Mouse (Mus musculus) embryonic facial prominence, embryonic 10.5 days (tissue): ENCODE results near the gene Mtx1. TPM values are rescaled to one million over a fixed set of nuclear protein-coding genes. Genes with fewer than 3 reads are reported as not detected.

ENCODE experiments used
- microRNA counts: library from miRNA; unstranded; fragments of <30 nt; microRNA quantifications from one replicate; lab custom pipeline; 2017
- microRNA-seq: library from miRNA; unstranded; fragments of <30 nt; microRNA quantifications from one replicate; pipeline ENCODE4, GENCODE M21; 2017
- polyA plus RNA-seq: library from polyadenylated mRNA; unstranded; fragments of >200 nt; fragmentation: Nextera tagmentation; extraction: Ambion mirVana; gene quantifications from 2 replicates; pipeline ENCODE4 v1.2.1, GENCODE M21; 2016

Mtx1 gene
- polyA plus RNA-seq, 1 experiment from 2014 or later = 248 TPM

MicroRNAs encoded within 50 kb of the gene (microRNA counts, 519-probe panel; counts per million panel counts)
- microRNA mmu-miR-92b (lab: Ali Mortazavi, UCI) = 188 counts per million, percentile 57 among the panel's probes with 10 or more counts

Small RNA genes within 50 kb of the gene (microRNA-seq; reads per million reads assigned to microRNA genes)
- gene Mir92b = 5,537 reads per million, percentile 90 among the genes with 10 or more reads in this experiment

Other genes starting within 250 kb of the Mtx1 start
- gene Rusc1, start 133.8 kb downstream of the Mtx1 start, polyA plus RNA-seq = 15.4 and 18.5 TPM in 2 replicates
- 0.09 TPM in 1 of 2 replicates, not detected in the other for gene Gm43738, start 126.0 kb downstream of the Mtx1 start, polyA plus RNA-seq
- 364 and 386 TPM in 2 replicates for gene Fdps, start 125.1 kb downstream of the Mtx1 start, polyA plus RNA-seq
- gene Pklr, start 90.9 kb downstream of the Mtx1 start, polyA plus RNA-seq = 2.8 and 3.2 TPM in 2 replicates
- gene Hcn3, start 66.9 kb downstream of the Mtx1 start, polyA plus RNA-seq = 3.5 and 3.6 TPM in 2 replicates
- 33.6 and 36.2 TPM in 2 replicates for gene Clk2, start 62.3 kb downstream of the Mtx1 start, polyA plus RNA-seq
- gene Scamp3, start 49.6 kb downstream of the Mtx1 start, polyA plus RNA-seq = 108 and 117 TPM in 2 replicates
- 29.0 and 30.8 TPM in 2 replicates for gene Fam189b, start 43.9 kb downstream of the Mtx1 start, polyA plus RNA-seq
- 33.8 and 33.9 TPM in 2 replicates for gene Gba, start 24.2 kb downstream of the Mtx1 start, polyA plus RNA-seq
- 42.0 and 43.3 TPM in 2 replicates for gene Thbs3, start 11.9 kb downstream of the Mtx1 start, polyA plus RNA-seq
- gene Muc1, start 2.0 kb upstream of the Mtx1 start, polyA plus RNA-seq = 0.15 and 0.81 TPM in 2 replicates
- 244 and 262 TPM in 2 replicates for gene Krtcap2, start 18.9 kb upstream of the Mtx1 start, polyA plus RNA-seq
- gene Trim46, start 19.2 kb upstream of the Mtx1 start, polyA plus RNA-seq = 4.0 and 4.7 TPM in 2 replicates
- 74.1 and 84.1 TPM in 2 replicates for gene Dpm3, start 32.3 kb upstream of the Mtx1 start, polyA plus RNA-seq
- 27.2 and 34.2 TPM in 2 replicates for gene Slc50a1, start 43.5 kb upstream of the Mtx1 start, polyA plus RNA-seq
- 26.7 and 27.2 TPM in 2 replicates for gene Efna1, start 54.1 kb upstream of the Mtx1 start, polyA plus RNA-seq
- gene Efna3, start 95.9 kb upstream of the Mtx1 start, polyA plus RNA-seq = 4.5 and 6.8 TPM in 2 replicates
- gene Efna4, start 110.9 kb upstream of the Mtx1 start, polyA plus RNA-seq = 37.3 and 40.8 TPM in 2 replicates
- 30.5 and 34.2 TPM in 2 replicates for gene Adam15, start 122.9 kb upstream of the Mtx1 start, polyA plus RNA-seq
- gene Dcst2, start 134.9 kb upstream of the Mtx1 start, polyA plus RNA-seq = 0.09 and 0.15 TPM in 2 replicates
- gene Dcst1, start 138.2 kb upstream of the Mtx1 start, polyA plus RNA-seq = 0.20 and 0.47 TPM in 2 replicates
- 0.98 and 1.2 TPM in 2 replicates for gene Zbtb7b, start 167.7 kb upstream of the Mtx1 start, polyA plus RNA-seq
- gene Lenep, start 175.7 kb upstream of the Mtx1 start, polyA plus RNA-seq = 0.74 TPM in 1 of 2 replicates, not detected in the other
- gene Flad1, start 184.8 kb upstream of the Mtx1 start, polyA plus RNA-seq = 25.3 and 28.2 TPM in 2 replicates
- gene Cks1b, start 191.3 kb upstream of the Mtx1 start, polyA plus RNA-seq = 786 and 805 TPM in 2 replicates
- 82.0 and 82.1 TPM in 2 replicates for gene Shc1, start 191.4 kb upstream of the Mtx1 start, polyA plus RNA-seq
- gene Pygo2, start 203.1 kb upstream of the Mtx1 start, polyA plus RNA-seq = 47.4 and 48.9 TPM in 2 replicates
- gene Pbxip1, start 209.6 kb upstream of the Mtx1 start, polyA plus RNA-seq = 17.5 and 20.1 TPM in 2 replicates
- 66.4 and 67.6 TPM in 2 replicates for gene Pmvk, start 227.5 kb upstream of the Mtx1 start, polyA plus RNA-seq